Mouse (Mus musculus): Measurements from ENCODE around the gene Padi2. TPM values are rescaled to one million over a fixed set of nuclear protein-coding genes. Genes with fewer than 3 reads are reported as not detected.
A peak's percentile ranks its signal among the peaks of the same experiment; 100 is the strongest.

Padi2 gene
- polyA plus RNA-seq, 1 experiment: 6.3 TPM

GRCm38 (mm10) chr4:140951861-140952641 lies 45.9 kb downstream of the Padi2 start:
- no peak overlapping the region for H3K27ac ChIP-seq (ENCODE audit: insufficient read depth, low read length)
- H3K9me3 ChIP-seq (replicated peaks; ENCODE audit: control insufficient read depth, insufficient read depth, low read length, poor library complexity, severe bottlenecking): no peaks in the 10 kb centered on the region
- H3K27me3 ChIP-seq (ENCODE audit: control insufficient read depth, insufficient read depth, low read length, poor library complexity, severe bottlenecking): no peaks in the 10 kb centered on the region
- no peak for TF ChIP-seq CTCF (IDR thresholded peaks at IDR 0.05; ENCODE audit: low read depth, low read length)
- no peak for TF ChIP-seq POLR2A (IDR thresholded peaks at IDR 0.05; ENCODE audit: insufficient read depth, low read length)
- TF ChIP-seq EP300 (IDR thresholded peaks at IDR 0.05; ENCODE audit: insufficient read depth, low read depth, low read length): no peak
- no peak overlapping the region for H3K4me3 ChIP-seq (ENCODE audit: low read depth, low read length)
- H3K9ac ChIP-seq (ENCODE audit: low read depth, poor library complexity, severe bottlenecking): no peak overlapping the region
- H3K36me3 ChIP-seq (ENCODE audit: control insufficient read depth, insufficient read depth, low read length, poor library complexity, severe bottlenecking): no peaks in the 10 kb centered on the region
- no peaks in the 10 kb centered on the region for H3K4me1 ChIP-seq (ENCODE audit: control insufficient read depth, insufficient read depth, low read length)

- Histone ChIP-seq H3K9ac (ENCODE audit: low read depth, poor library complexity, severe bottlenecking) (no peak overlapping the region), H3K27ac (ENCODE audit: insufficient read depth, low read length) (no peak overlapping the region), H3K4me1 (ENCODE audit: control insufficient read depth, insufficient read depth, low read length) (no peaks in the 10 kb centered on the region), H3K27me3 (ENCODE audit: control insufficient read depth, insufficient read depth, low read length, poor library complexity, severe bottlenecking) (no peaks in the 10 kb centered on the region), H3K36me3 (ENCODE audit: control insufficient read depth, insufficient read depth, low read length, poor library complexity, severe bottlenecking) (no peaks in the 10 kb centered on the region), H3K9me3 (replicated peaks; ENCODE audit: control insufficient read depth, insufficient read depth, low read length, poor library complexity, severe bottlenecking) (no peaks in the 10 kb centered on the region), H3K4me3 (ENCODE audit: low read depth, low read length) (peak overlapping the region; percentile 11; the same call in 1 of the 2 replicates)
- no peak for TF ChIP-seq EP300 (IDR thresholded peaks at IDR 0.05; ENCODE audit: insufficient read depth, low read depth, low read length)
- no peak for TF ChIP-seq POLR2A (IDR thresholded peaks at IDR 0.05; ENCODE audit: insufficient read depth, low read length)
- no peak for TF ChIP-seq CTCF (IDR thresholded peaks at IDR 0.05; ENCODE audit: low read depth, low read length)
Measured at GRCm38 (mm10) chr4:140957131-140957702, 51.1 kb downstream of the Padi2 start.

- Histone ChIP-seq H3K36me3 (ENCODE audit: control insufficient read depth, insufficient read depth, low read length, poor library complexity, severe bottlenecking) (no peaks in the 10 kb centered on the region), H3K27me3 (ENCODE audit: control insufficient read depth, insufficient read depth, low read length, poor library complexity, severe bottlenecking) (no peaks in the 10 kb centered on the region), H3K4me1 (ENCODE audit: control insufficient read depth, insufficient read depth, low read length) (no peaks in the 10 kb centered on the region), H3K9me3 (replicated peaks; ENCODE audit: control insufficient read depth, insufficient read depth, low read length, poor library complexity, severe bottlenecking) (no peaks in the 10 kb centered on the region), H3K9ac (ENCODE audit: low read depth, poor library complexity, severe bottlenecking) (no peak overlapping the region), H3K4me3 (ENCODE audit: low read depth, low read length) (peak overlapping the region; percentile 11; the same call in 1 of the 2 replicates), H3K27ac (ENCODE audit: insufficient read depth, low read length) (no peak overlapping the region)
- TF ChIP-seq CTCF (IDR thresholded peaks at IDR 0.05; ENCODE audit: low read depth, low read length) (peak; percentile 97), POLR2A (IDR thresholded peaks at IDR 0.05; ENCODE audit: insufficient read depth, low read length) (no peak)
Measured at GRCm38 (mm10) chr4:140957725-140958124, 51.6 kb downstream of the Padi2 start.

GRCm38 (mm10) chr4:140958319-140958718 lies 52.2 kb downstream of the Padi2 start:
- no peak overlapping the region for H3K4me3 ChIP-seq (ENCODE audit: low read depth, low read length)
- H3K9me3 ChIP-seq (replicated peaks; ENCODE audit: control insufficient read depth, insufficient read depth, low read length, poor library complexity, severe bottlenecking): no peaks in the 10 kb centered on the region
- H3K4me1 ChIP-seq (ENCODE audit: control insufficient read depth, insufficient read depth, low read length): peaks cover 4% of the 10 kb centered on the region
- no peak overlapping the region for H3K27ac ChIP-seq (ENCODE audit: insufficient read depth, low read length)
- no peaks in the 10 kb centered on the region for H3K36me3 ChIP-seq (ENCODE audit: control insufficient read depth, insufficient read depth, low read length, poor library complexity, severe bottlenecking)
- no peak for TF ChIP-seq POLR2A (IDR thresholded peaks at IDR 0.05; ENCODE audit: insufficient read depth, low read length)
- no peak for TF ChIP-seq CTCF (IDR thresholded peaks at IDR 0.05; ENCODE audit: low read depth, low read length)
- no peak for TF ChIP-seq EP300 (IDR thresholded peaks at IDR 0.05; ENCODE audit: insufficient read depth, low read depth, low read length)
- no peak overlapping the region for H3K9ac ChIP-seq (ENCODE audit: low read depth, poor library complexity, severe bottlenecking)
- H3K27me3 ChIP-seq (ENCODE audit: control insufficient read depth, insufficient read depth, low read length, poor library complexity, severe bottlenecking): no peaks in the 10 kb centered on the region

- Histone ChIP-seq H3K27ac (ENCODE audit: insufficient read depth, low read length) (no peak overlapping the region), H3K27me3 (ENCODE audit: control insufficient read depth, insufficient read depth, low read length, poor library complexity, severe bottlenecking) (no peaks in the 10 kb centered on the region), H3K9me3 (replicated peaks; ENCODE audit: control insufficient read depth, insufficient read depth, low read length, poor library complexity, severe bottlenecking) (no peaks in the 10 kb centered on the region), H3K4me1 (ENCODE audit: control insufficient read depth, insufficient read depth, low read length) (peaks cover 4% of the 10 kb centered on the region), H3K9ac (ENCODE audit: low read depth, poor library complexity, severe bottlenecking) (no peak overlapping the region), H3K4me3 (ENCODE audit: low read depth, low read length) (no peak overlapping the region), H3K36me3 (ENCODE audit: control insufficient read depth, insufficient read depth, low read length, poor library complexity, severe bottlenecking) (no peaks in the 10 kb centered on the region)
- no peak for TF ChIP-seq CTCF (IDR thresholded peaks at IDR 0.05; ENCODE audit: low read depth, low read length)
- TF ChIP-seq EP300 (IDR thresholded peaks at IDR 0.05; ENCODE audit: insufficient read depth, low read depth, low read length): no peak
- no peak for TF ChIP-seq POLR2A (IDR thresholded peaks at IDR 0.05; ENCODE audit: insufficient read depth, low read length)
Measured at GRCm38 (mm10) chr4:140959128-140959679, 53.1 kb downstream of the Padi2 start.

Measured in ES-Bruce4 (cell line).